Mouse (Mus musculus): Measurements from ENCODE around the gene Arfrp1. TPM values are rescaled to one million over a fixed set of nuclear protein-coding genes. Genes with fewer than 3 reads are reported as not detected.

Gene Arfrp1
- 10 to 100 TPM; 41.8 to 44.4 (median 43.9) TPM for total RNA-seq (2022)

DNA sequence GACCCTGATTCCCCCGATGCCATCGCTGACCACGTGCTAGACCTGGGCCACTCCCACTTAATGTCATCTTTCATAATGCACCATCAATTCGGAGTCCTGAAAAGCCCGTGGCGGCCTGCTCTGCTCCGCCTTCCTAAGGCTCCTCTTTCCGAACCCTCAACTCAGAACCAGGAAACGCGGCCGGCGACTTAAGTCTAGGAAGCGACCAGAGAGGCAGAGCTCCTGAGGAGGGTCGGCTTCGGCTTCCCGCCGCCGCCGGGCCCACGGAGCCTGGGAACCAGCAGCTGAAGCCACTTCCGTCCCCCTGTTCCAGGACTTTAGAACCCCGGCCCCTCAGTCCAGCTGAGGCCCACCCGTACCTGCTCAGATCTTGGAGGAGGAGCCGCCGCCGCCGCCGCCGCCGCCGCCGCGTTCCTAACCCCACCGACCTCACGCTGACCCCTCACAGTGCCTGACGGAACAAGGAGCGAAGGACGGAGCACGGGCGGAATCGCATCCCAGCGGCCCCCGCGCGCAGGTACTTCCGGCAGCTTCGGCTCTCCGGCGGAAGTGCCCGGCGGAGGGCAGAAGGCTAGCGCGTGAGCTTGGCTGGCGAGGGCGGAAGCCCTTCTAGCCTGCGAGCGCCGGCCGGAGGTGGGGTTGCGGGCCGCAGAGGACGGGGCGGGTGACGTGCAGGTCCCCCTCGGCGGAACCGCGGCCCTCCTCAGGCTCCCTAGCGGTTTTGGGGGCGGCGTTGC, at the start of gene Arfrp1, which contains the start of gene Zgpat:
Gene Arfrp1 (minus strand): TSS at position 545 of the 737 bp plus-strand sequence.
Gene Zgpat (plus strand): TSS at position 69 of the 737 bp plus-strand sequence.
- peak; percentile 74 to 86 for DNase-seq (ENCODE audit: low spot score in 2 of 2)

DNA sequence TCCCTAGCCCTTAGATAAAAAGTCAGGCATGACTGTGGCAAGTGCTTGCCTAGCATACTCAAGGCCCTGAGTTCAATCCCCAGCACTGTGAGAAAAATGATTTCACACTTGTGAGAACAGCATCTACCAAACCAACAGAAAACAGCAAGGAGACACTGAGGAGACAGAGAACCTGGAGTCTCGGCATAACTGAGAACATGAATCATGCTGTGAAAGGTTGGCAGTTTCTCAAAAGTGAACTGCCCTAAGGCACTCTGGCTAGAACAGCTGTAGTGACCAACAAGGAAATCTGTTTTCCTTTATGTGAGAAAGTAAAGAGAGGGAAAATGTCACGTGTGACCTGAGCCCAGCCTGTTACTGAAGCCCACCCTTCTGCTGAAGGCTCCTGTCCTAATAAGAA, 47.9 kb upstream of the Arfrp1 start:
- DNase-seq (ENCODE audit: low spot score in 2 of 2) = no peak

DNA sequence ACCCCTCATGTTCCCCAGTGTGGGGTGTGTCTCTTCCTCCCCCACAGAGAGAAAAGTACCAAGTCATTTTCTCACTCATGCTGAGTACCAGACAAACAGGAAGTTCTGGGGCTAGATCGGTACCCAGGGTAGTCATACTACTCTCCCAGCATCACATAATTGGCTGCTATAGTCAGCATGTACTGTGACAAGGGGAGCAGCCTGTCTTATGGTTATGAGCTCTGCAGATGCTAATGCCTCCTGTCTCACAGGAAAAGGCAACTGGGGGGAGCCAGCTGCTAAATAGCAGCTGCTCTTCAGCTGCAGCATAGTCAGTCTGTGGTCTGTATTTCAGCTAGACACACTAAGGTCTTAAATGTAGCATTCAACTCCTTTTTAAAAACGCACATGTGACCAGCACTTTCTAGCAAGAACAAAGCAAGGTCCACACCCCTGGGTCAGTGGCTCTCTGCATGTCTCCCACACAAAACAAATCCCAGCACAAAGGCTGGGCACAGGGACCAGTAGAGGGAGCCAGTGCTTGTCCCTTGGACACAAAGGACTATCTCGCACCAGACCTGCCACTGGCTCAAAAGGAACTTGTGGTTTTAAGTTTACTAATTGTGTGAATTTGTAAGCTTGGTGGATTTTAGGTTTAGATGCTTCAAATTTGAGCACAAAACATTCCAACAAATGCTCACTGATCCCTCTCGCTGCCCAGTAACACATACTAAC, 45.7 kb upstream of the Arfrp1 start:
- no peak for DNase-seq (ENCODE audit: low spot score in 2 of 2)

DNA sequence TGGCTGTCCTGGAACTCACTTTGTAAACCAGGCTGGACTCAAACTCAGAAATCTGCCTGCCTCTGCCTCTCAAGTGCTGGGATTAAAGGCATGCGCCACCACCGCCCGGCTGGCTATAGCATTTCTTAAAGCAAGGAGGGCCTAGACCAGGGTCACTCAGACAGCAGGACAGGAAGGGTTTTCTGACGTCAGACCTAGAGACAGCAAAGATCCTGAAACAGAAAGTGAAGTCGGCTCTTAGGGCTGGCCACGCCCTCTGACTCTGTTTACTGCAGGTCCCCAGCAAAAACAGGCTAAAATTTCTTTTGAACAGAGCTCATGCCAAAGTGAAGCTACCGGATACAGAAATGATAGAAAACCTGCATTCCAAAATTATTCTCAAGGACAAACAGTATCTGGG, 44.4 kb upstream of the Arfrp1 start:
- DNase-seq (ENCODE audit: low spot score in 2 of 2) = no peak

DNA sequence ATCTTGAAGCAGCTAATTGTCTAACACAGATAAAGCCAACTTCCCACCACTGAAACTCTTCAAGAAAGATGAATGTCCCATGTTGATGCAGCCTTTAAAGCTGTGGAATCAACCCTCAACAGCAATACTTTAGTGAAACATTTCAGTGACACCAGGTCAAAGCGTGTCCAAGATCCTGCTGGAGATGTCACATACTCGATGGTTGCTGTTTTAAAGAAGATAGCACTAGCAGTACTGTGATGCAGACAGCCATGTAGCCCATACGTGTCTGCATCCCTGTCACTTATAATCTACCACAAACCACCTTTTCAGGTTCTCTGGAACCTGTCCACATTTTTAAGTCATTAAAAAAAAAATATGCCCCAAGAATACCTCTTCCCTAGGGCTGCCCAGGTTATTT, 38.5 kb upstream of the Arfrp1 start:
- no peak for DNase-seq (ENCODE audit: low spot score in 2 of 2)

DNA sequence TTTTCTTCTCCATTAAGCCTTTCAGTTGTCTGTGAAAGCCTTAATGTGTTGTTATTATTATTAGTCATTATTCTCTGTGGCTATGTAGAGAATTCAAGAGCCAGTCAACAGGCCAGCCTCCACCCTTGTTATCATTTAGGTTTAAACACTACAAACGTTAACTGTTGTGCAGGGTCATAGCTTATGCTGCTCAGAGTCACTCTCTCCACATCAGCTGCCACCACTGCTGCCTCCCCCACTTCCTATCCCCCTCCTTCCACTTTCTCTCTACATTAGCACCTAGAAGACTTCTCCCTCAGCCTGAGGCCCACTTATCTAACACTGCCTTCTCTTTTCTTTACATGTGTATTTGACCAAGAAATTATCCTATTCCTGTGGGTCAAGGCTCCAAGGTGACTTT, 36.3 kb upstream of the Arfrp1 start:
- DNase-seq (ENCODE audit: low spot score in 2 of 2) = no peak

DNA sequence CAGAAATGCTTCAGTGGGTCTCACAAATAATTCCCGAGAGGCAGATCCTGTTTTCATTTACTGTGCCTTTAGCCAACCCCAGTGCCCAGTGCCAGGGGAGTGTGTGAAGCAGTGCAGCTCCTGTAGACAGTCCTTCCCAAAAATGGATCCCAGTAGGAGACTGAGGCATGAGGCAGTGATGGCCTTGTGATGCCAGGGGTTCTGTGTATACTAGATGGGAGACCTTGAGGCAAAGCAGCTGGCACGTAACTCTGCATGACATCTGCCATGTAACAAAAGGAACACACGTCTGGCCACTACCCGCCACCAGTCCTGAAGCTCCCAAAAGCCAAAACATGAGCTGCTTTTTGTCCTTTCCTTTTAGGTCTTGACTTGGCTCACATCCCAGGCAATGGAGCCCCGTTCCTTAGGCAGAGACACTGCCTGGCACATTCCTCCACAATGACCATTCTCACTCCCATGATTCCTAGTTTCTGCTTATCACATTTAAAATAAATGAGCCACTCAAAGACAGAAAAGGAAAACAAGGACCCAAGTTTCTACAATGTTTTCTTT, 32.1 kb upstream of the Arfrp1 start:
- no peak for DNase-seq (ENCODE audit: low spot score in 2 of 2)

DNA sequence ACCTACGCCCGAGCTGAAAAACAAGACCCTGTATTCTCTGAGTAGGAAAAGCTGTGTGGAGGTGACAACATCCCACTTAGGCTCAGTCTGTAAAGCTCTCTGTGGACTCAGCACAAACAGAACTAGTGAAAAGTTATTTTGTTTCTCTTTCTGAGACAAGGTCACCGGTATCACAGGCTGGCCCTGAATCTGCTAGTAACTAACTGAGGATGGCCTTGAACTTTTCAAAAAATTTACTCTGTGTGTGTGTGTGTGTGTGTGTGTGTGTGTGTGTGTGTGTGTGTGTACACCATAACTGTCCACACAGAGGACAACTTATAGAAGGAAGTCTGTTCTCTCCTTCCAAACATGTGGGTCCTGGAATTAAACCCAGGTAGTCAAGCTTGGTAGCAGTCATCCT, 28.9 kb upstream of the Arfrp1 start:
- no peak for DNase-seq (ENCODE audit: low spot score in 2 of 2)

DNA sequence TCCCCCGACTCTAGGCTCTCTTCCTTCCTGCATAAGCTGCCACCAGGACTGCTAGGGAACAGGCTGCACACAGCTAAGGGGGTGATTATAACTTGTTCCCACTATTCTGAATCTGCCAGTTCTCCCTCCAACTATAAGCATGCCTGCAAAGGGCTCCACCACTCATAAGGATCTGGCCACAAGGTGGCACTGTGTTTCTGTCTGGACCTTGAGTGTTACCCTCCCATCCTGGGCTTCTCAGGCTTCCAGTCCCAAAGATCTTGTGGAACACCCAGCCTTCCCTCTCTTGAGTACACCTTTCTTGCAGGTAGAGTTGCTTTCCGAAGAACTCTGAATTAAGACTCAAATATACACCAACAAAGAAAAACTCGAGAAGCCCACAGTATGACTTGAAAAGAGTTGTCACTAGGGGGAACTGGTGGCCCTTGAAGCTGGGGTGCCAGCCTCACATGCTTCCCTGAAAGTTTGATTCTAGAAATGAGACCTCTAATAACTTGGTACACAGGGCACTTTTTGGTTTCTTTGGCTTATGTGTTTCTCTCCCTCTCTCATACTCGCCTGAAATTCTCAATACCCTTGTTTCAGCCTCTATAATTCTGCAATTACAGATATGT, 27.5 kb upstream of the Arfrp1 start:
- peak; percentile 54 to 62 for DNase-seq (ENCODE audit: low spot score in 2 of 2)

DNA sequence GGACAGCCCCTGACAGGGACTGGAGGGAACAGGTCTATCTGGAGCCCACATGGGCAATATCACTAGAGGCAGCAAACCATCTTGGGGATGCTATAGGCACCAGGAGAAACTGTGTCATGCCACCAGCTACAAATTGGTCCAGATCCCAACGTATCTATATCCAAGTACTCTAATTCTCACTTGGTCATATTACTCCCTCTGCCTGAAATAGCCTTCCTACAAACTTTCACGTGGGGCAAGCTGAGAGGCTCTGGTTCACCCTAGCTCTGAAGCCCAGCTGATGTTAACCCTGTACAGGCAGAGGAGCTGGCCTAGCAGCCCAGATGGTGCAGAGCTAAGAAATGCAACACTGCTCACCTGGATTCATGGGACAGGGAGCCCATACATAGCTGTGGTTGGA, 26.3 kb upstream of the Arfrp1 start:
- no peak for DNase-seq (ENCODE audit: low spot score in 2 of 2)

DNA sequence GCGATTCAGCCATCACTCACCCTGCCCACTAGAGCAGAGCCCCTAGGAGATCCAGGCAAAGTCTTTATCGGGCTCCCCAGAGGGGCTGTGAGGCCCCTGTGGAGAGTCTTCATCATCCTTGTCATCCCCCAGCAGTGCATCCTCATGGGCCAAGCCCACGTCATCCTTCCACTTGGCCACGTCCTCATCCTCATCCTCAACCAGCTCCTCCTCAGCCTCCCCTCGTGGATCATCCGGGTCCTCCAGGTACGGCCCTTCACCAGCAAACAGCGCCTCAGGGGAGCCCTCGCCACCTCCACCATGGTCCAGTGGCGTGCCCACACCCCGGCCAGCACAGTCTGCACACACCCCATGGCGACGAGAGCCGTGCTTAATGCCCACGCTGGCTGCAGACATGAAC, 25.8 kb upstream of the Arfrp1 start:
- no peak for DNase-seq (ENCODE audit: low spot score in 2 of 2)

DNA sequence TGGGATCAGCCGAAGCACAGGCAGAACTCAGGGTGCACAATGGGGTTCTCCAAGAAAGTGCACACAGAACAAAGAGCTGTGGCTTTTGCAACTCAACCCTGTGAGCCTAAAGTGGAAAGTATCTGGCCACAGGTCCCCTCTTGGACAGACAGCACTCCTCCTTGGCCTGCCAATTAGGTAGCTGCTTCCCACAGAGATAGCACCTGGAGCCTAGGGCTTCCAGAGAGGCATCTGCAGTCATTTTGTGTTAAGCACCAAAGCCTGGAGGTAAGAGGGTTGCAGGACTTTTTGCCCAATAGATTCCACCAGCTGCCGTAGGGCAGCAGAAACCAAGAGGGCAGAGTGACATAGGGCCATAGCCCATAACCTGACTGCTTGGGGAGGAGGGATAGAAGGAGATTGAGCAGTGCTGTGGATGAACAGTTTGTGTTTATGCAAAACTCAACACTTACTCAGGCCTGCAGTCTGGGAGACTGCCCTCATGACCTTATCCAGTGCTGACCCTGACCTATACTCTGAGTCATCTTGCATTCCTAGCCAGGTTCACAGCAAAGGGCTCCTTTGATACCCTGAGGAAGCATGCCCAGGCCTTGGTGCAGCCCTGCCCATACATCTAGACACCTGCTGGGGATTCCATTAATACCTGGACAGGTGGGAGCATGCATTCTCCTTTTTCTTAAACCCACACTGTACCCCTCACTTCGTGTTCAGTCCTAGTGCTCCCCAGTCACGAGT, 25.1 kb upstream of the Arfrp1 start:
- DNase-seq (ENCODE audit: low spot score in 2 of 2) = no peak

DNA sequence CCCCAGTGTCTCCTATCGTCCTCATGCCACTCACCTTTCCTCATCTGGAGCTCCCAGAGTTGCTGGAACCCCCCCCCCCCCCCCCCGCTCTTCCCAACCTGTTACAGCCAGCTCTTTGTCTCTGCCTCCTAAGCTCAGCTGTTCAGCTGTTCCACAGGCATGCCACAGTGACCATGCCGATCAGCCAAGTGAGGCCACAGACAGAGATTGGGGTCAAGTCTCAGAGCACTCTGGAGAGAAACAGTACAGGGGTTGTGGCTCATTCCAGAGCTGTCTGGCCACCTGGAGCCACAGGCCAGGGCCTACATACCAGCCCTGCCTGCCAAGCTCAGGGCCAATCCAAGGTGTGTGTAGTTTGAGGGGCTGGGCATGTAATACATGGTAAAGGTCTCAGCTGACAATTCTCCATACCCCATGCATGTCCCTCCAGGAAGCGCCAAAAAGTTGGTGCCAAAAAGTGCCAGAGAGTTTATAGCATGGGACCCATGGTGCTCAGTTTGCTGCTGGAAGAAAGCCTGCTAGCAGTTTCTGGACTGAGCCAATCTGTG, 21.5 kb upstream of the Arfrp1 start:
- DNase-seq (ENCODE audit: low spot score in 2 of 2) = no peak

DNA sequence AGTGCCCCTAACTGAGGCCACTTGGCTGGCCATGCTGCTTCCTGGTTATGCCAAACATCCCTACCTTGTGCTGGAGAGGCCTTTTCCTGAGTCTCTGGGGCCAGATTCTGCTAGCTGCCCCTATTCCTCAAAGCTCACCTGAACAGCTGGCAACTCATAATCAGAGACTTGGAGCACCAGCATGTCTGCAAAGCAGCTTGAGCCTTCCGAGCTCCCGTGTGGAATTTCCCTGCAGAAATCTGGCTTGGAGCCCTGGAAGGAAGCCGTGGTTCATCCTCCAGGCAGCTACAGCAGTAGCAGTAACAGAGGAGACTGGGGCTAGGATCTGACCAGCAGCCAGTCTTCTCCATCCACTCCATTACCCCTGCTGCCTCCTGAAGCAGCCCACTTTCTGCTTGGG, 20.7 kb upstream of the Arfrp1 start:
- peak in 1 of 2 experiments; percentile 59 for DNase-seq (ENCODE audit: low spot score in 2 of 2)

DNA sequence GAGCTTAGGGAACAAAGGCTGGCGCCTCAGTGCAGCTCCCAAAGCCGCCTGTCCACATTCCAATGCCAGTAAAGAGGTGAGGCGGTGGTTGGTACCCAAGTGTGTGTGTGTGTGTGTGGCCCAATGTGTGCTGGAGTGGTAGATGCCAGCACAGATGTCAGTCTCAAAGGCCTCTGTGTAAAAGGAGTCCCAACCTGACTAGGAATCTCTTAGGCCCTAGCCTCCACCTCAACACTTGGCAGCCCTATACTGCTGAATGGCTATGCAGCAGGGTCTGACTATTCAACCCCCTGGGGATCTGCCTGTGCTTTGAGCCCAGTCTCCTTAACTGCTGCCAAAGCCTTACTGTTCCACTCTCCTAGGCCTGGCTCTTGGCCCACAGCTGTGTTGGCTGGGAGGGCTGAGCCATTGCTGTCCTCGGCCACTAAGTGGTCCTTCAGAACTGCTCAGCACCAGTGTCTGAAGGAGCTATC, 19.8 kb upstream of the Arfrp1 start:
- no peak for DNase-seq (ENCODE audit: low spot score in 2 of 2)

DNA sequence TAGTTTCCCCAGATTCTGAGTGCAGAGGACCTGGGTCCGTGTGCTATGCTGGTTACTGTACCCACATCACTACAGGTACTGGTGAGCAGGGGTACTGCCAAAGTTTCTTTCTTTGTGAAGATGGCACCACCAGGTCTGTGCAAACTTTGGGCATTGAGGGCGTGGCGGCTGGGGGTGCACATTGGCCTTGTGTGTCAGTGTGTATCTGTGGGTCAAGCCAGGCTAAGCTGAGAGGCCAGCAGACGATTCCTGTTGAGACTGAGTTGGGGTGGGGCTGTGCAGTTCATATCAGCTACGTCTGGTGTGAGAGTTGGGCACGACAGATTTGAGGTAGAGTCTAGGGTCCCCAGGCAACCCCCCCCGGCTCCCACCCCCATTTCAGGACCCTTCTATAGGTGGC, 19.3 kb upstream of the Arfrp1 start:
- no peak for DNase-seq (ENCODE audit: low spot score in 2 of 2)

DNA sequence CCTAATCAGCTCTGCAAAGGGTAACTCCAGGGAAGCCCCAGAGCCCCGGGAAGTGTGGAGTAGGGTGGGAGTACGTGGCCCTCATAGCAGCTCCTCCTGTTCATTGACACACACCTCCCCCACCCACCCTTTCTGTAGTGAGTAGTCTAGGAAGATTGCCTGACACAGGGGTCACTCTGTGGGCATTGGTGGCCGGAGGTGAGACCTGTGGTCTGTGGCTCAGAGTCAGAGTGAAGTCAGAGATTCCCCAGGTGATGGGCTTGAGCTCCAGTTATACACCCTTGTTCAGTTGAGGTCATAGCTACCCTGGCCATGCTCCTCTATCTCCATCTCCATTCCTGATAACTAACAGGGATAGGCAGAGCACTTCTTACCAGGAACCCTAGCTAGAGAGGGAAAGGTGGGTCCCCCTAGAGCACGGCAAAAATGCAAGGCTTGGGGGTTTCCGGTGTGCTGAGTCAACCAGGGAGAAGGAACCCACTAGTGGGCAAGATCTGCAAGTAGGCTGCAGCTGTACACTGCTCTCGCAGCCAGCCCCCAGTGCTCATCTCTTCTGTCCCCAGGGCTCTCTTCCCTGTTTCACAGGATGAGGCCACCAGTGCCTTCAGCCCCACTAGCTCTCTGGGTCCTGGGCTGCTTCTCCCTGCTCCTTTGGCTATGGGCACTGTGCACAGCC, 16.6 kb upstream of the Arfrp1 start:
- no peak for DNase-seq (ENCODE audit: low spot score in 2 of 2)

DNA sequence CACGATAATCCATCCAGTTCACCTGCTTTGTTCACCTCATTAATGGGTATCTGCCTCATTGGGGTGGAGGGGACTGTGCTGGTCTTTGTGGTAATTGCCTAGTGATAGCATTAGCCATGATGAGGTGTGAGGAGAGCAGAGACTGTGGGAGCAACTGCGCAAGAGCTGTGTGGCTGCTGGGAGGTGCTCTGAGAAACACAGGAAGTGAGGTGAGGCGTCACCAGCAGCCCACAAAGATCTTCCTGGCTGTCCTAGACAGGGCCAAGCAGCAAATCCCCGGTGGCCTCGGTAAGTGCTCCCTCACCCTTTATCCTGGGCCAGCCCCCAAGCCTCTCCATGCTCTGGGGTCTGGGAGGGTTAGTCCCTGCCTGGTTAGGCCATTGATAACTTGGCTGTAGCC, 15.9 kb upstream of the Arfrp1 start:
- no peak for DNase-seq (ENCODE audit: low spot score in 2 of 2)

DNA sequence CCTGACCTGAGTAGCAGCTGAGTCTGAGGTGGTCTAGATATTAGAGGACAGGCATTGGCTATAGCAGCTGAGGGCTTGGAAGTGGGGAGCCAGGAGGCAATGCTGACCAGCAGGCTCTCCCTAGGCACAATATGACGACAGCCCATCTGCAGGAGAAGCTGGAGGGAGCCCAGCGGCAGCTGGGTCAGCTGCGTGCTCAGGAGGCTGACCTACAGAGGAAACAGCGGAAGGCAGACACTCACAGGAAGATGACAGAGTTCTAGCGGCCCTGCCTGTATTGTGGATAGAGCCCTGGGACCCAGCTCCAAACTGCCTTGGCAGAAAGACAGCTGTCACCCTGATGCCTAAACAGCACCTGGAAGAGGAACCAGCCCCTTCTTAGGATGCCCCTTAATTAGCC, 15.0 kb upstream of the Arfrp1 start:
- no peak for DNase-seq (ENCODE audit: low spot score in 2 of 2)

DNA sequence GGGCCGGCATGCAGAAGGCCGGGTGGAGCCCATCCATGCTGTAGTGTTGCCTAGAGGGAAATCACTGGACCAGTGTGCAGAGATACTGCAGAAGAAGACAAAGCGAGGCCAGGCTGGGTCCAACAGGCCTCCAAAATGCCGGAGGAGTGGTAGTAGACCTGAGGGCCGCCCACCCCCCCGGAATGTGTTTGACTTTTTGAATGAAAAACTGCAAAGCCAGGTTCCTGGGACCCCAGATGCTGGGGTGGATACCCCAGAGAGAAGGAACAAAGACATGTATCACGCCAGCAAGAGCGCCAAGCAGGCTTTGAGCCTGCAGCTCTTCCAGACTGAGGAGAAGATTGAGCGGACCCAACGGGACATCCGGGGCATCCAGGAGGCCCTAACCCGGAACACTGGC, 14.6 kb upstream of the Arfrp1 start, which contains the start of gene Lime1:
Gene Lime1 (plus strand): TSS at position 301 of the 400 bp plus-strand sequence.
- no peak for DNase-seq (ENCODE audit: low spot score in 2 of 2)
